Mouse (Mus musculus) lung, embryonic 14.5 days (tissue): Measurements from ENCODE around the gene Tpst1. TPM values are rescaled to one million over a fixed set of nuclear protein-coding genes. Genes with fewer than 3 reads are reported as not detected.
A peak's percentile ranks its signal among the peaks of the same experiment; 100 is the strongest.

Source experiments
- ATAC-seq: fragments of 200-750 bp; cut with Nextera tagmentation; 2 replicates; pipeline ENCODE4 v1.8.0; 2017; ENCODE audit warnings: mild to moderate bottlenecking, moderate TSS enrichment, moderate library complexity; ENCODE audit not compliant: insufficient read depth
- DNase-seq: peaks from one replicate; pipeline ENCODE4 v3.0.0-alpha.2; 2015
- H3K27ac ChIP-seq: fragments of 300-500 bp; sonication (generic); 2 replicates; pipeline ENCODE4 v1.5.1; 2014; ENCODE audit warnings: low read depth, mild to moderate bottlenecking, moderate library complexity
- H3K27me3 ChIP-seq: fragments of 300-500 bp; sonication (generic); 2 replicates; pipeline ENCODE4 v1.6.1; 2014; ENCODE audit warnings: low read length, control low read depth; ENCODE audit not compliant: insufficient read depth
- H3K36me3 ChIP-seq: fragments of 300-500 bp; sonication (generic); 2 replicates; pipeline ENCODE4 v1.6.1; 2014; ENCODE audit warnings: control low read depth; ENCODE audit not compliant: insufficient read depth
- H3K4me1 ChIP-seq: fragments of 300-500 bp; sonication (generic); 2 replicates; pipeline ENCODE4 v1.6.1; 2014; ENCODE audit warnings: antibody characterized with exemption, control low read depth; ENCODE audit not compliant: insufficient read depth
- H3K4me2 ChIP-seq: fragments of 300-500 bp; sonication (generic); 2 replicates; pipeline ENCODE4 v1.6.1; 2014; ENCODE audit warnings: mild to moderate bottlenecking
- H3K4me3 ChIP-seq: fragments of 300-500 bp; sonication (generic); 2 replicates; pipeline ENCODE4 v1.5.1; 2014; ENCODE audit warnings: low read depth, low read length
- H3K9ac ChIP-seq: fragments of 300-500 bp; sonication (generic); 2 replicates; pipeline ENCODE4 v1.6.1; 2014
- H3K9me3 ChIP-seq: fragments of 300-500 bp; sonication (generic); 2 replicates; pipeline ENCODE4 v1.6.1; 2016; ENCODE audit warnings: low read depth, low read length, control low read depth
- CTCF ChIP-seq: IDR thresholded peaks from 2 replicates; pipeline ENCODE4 v1.5.1; 2016; ENCODE audit warnings: antibody characterized with exemption, low read depth
- WGBS: fragments of 180-500 bp; shearing (Covaris S2); extraction: QIAGEN DNeasy Blood & Tissue Kit; methylation state at CpG from one replicate; pipeline ENCODE4 v1.1.7; 2014; 5-methylcytosine and 5-hydroxymethylcytosine counted together
- polyA plus RNA-seq: library from polyadenylated mRNA; unstranded; fragments of >200 nt; fragmentation: Nextera tagmentation; extraction: Ambion mirVana; gene quantifications from 2 replicates; pipeline ENCODE4 v1.2.1, GENCODE M21; 2014

Gene Tpst1
- polyA plus RNA-seq, 1 experiment from 2014 or later = 76.1 TPM

DNA sequence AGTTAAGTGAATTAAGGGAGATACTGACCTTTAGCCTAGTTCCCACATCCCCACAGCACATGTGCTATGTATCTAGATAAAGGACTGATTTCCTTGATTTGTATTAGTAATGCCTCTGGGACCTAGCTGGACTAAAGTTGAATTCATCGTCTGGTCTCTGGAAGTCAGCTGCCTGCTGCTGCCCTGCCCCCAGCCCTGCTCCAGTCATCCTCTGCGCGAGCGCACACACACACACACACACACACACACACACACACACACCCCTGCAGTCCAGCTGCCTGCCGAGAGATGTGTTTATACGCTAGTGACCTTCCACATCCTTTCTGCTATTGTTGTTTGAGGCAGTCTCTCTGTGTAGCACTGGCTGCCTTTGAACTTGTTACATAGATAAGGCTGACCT, 47.8 kb downstream of the Tpst1 start:
- DNase-seq = peak; percentile 23

DNA sequence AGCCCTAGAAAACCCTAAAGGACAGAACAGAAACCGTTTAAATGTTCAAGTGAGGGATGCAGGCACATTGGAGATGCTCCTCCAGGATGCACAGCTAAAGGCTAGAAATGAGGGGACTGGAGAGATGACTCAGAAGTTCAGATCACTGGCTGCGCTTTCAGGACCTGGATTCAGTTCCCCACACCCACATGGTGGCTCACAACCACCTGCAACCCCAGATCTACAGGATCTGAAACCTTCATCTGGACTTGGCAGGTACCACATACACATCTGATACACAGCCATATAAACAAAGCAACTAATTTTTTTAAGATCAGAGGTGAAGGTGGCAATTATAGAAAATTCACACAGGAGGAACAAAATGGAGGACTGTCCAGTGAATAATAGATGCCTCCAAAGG, 49.2 kb downstream of the Tpst1 start:
- no peak for DNase-seq
- Histone ChIP-seq H3K27me3 (no peaks in the 10 kb centered on the region), H3K9ac (no peak overlapping the region), H3K36me3 (no peaks in the 10 kb centered on the region; the same call in 1 of the 2 replicates), H3K27ac (no peak overlapping the region), H3K4me1 (no peaks in the 10 kb centered on the region), H3K9me3 (no peaks in the 10 kb centered on the region), H3K4me3 (no peak overlapping the region), H3K4me2 (no peak overlapping the region)
- no peak for TF ChIP-seq CTCF
- 94% methylated on average over 2 of the region's 2 CpGs for WGBS
- ATAC-seq = no peak

More for the DNA sequence above, 47.8 kb downstream of the Tpst1 start:
- H3K36me3 ChIP-seq = peaks cover 4% of the 10 kb centered on the region; the same call in 1 of the 2 replicates
- H3K27ac ChIP-seq = no peak overlapping the region
- 53% methylated on average over 6 of the region's 6 CpGs for WGBS
- H3K4me1 ChIP-seq = no peaks in the 10 kb centered on the region
- H3K9ac ChIP-seq = no peak overlapping the region
- ATAC-seq = peak; percentile 65; the same call in 1 of the 2 replicates
- no peak overlapping the region for H3K4me2 ChIP-seq
- H3K9me3 ChIP-seq = no peaks in the 10 kb centered on the region
- H3K27me3 ChIP-seq = no peaks in the 10 kb centered on the region
- no peak for TF ChIP-seq CTCF
- no peak overlapping the region for H3K4me3 ChIP-seq

GRCm38 (mm10) chr5:130124271-130124670, 51.1 kb downstream of the Tpst1 start:
- Histone ChIP-seq H3K4me3 (no peak overlapping the region), H3K36me3 (no peaks in the 10 kb centered on the region), H3K4me1 (no peaks in the 10 kb centered on the region), H3K4me2 (no peak overlapping the region), H3K27ac (no peak overlapping the region), H3K27me3 (no peaks in the 10 kb centered on the region), H3K9ac (no peak overlapping the region), H3K9me3 (no peaks in the 10 kb centered on the region)
- TF ChIP-seq CTCF = no peak
- DNase-seq = no peak
- ATAC-seq = no peak
- WGBS = 81% methylated on average over 5 of the region's 5 CpGs

- ATAC-seq (no peak), DNase-seq (no peak)
- no peak overlapping the region for H3K9ac ChIP-seq
- no peak for TF ChIP-seq CTCF
- peaks cover 14% of the 10 kb centered on the region; the same call in 1 of the 2 replicates for H3K36me3 ChIP-seq
- H3K4me2 ChIP-seq = no peak overlapping the region
- H3K4me1 ChIP-seq = no peaks in the 10 kb centered on the region
- H3K27ac ChIP-seq = no peak overlapping the region
- no peak overlapping the region for H3K4me3 ChIP-seq
- H3K27me3 ChIP-seq = no peaks in the 10 kb centered on the region
- WGBS = 62% methylated on average over 11 of the region's 11 CpGs
- no peaks in the 10 kb centered on the region for H3K9me3 ChIP-seq
These were observed 55.8 kb downstream of the Tpst1 start for GRCm38 (mm10) chr5:130128686-130129523.

DNA sequence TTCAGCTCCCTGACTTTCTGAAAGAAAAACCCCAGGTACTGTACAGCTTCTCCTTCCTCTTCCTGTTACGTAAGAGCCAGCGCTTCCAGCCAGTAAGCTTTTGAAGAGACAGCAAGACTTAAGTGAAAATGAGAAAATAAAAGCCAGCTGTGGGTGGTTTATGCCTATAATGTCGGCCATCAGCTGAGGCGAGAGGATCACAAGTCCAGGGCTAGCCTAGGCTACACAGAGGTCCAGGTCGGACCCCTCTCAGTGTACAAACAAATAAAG, 56.3 kb downstream of the Tpst1 start:
- DNase-seq (no peak), ATAC-seq (no peak)
- Histone ChIP-seq H3K27ac (no peak overlapping the region), H3K4me2 (no peak overlapping the region), H3K9me3 (no peaks in the 10 kb centered on the region), H3K4me1 (no peaks in the 10 kb centered on the region), H3K36me3 (peaks cover 17% of the 10 kb centered on the region; the same call in 1 of the 2 replicates), H3K9ac (no peak overlapping the region), H3K27me3 (no peaks in the 10 kb centered on the region), H3K4me3 (no peak overlapping the region)
- TF ChIP-seq CTCF = no peak
- 76% methylated on average over 5 of the region's 5 CpGs for WGBS

GRCm38 (mm10) chr5:130136597-130136996, 63.5 kb downstream of the Tpst1 start:
- Histone ChIP-seq H3K4me2 (no peak overlapping the region), H3K9ac (no peak overlapping the region), H3K9me3 (no peaks in the 10 kb centered on the region), H3K27me3 (no peaks in the 10 kb centered on the region), H3K27ac (no peak overlapping the region), H3K4me1 (no peaks in the 10 kb centered on the region), H3K36me3 (peaks cover 22% of the 10 kb centered on the region; the same call in 1 of the 2 replicates), H3K4me3 (no peak overlapping the region)
- no peak for ATAC-seq
- no peak for TF ChIP-seq CTCF
- WGBS = 90% methylated on average over 13 of the region's 13 CpGs
- no peak for DNase-seq

- DNase-seq = peak; percentile 93
- Histone ChIP-seq H3K27ac (no peak overlapping the region), H3K4me2 (no peak overlapping the region), H3K27me3 (no peaks in the 10 kb centered on the region), H3K9ac (no peak overlapping the region), H3K9me3 (no peaks in the 10 kb centered on the region), H3K4me3 (no peak overlapping the region), H3K36me3 (peaks cover 16% of the 10 kb centered on the region; the same call in 1 of the 2 replicates), H3K4me1 (0 out of 2 replicates have a peak, but pooled peaks cover 3% of the 10 kb centered on the region)
- no peak for ATAC-seq
- WGBS = 20% methylated on average over 8 of the region's 8 CpGs
- TF ChIP-seq CTCF = peak; percentile 93
These were observed 66.3 kb downstream of the Tpst1 start for GRCm38 (mm10) chr5:130139393-130139792.
